Mouse (Mus musculus) c-Kit-positive CD71-positive TER-119-positive erythroid progenitor cells, embryonic 14.5 days (primary cell): ENCODE measurements at regions not wholly inside any gene's neighbourhood (a gene's known extent, or its start where the extent isn't known, plus 50 kb on each side); places are given as distances from the start of the nearest gene placed in this dataset.
A peak's percentile ranks its signal among the peaks of the same experiment; 100 is the strongest.
"Not testable (repeated sequence)": the region's sequence is repeated elsewhere in the genome, so short reads cannot be mapped to it uniquely, and the experiment has no call there.

Experiments used
- DNase-seq: peaks from one replicate; pipeline ENCODE4 v3.0.0-alpha.2; 2013; ENCODE audit warnings: low spot score

DNA sequence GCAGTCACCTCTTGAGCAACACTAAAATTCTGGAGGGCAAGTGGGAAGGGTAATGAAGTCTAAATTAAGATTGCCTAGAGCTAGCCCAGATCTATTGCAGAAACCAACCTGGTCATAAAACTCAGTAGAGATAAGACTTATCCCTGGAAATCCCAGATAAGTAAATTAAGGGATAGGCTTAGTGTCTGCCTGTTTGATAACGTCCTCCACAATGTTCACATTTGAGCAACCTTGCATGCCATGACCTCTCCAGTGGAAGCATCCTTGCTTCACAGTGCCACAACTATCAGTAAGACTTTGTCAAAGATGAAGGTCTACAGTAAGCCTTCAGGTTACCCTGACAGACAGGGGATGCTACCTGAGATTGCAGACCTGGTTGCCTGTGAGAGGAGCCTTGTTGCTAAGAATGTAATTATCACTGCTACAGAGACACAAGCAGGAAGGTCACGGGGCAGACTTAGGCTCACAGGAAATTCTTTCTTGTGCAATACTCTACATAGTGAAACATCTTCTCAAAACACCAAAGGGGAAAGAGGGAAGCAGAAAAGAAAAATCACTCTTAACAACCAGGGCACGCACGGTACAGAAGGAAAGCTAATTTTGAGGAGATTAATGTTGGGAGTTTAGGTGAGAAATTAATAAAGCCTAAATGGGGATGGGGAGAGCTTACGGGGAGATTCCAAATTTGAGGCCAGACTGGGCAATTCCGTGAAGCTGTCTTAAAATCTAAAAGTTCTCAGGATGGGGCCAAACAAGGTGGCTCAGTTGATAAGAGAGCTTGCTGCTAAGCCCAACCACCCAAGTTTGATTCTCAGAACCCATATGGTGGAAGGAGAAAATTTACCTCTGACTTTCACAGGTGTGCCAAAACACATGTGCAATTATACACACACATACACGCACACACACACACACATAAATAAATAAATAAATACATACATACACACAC, 56.9 kb upstream of the Prdm9 start:
- peak; percentile 56 for DNase-seq

DNA sequence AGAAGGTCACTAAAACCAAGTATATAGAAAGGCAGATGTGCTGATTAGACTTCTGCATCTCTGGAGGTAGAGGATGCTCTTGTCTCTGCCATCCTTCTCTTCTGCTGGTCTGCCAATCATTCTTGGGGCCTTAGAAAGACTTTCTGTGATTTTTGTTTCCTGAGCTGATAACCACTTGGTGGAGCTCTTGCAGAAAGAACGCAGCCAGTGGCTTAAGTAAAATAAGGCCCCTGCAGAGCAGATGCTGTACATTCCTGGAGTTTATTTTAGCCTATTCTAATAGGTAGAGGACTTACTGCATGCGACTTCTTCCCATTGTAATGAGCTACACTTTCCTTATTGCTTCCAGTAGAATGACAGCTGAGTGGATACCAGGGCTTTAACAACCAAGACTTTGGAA, 58.8 kb upstream of the Prdm9 start:
- no peak for DNase-seq

DNA sequence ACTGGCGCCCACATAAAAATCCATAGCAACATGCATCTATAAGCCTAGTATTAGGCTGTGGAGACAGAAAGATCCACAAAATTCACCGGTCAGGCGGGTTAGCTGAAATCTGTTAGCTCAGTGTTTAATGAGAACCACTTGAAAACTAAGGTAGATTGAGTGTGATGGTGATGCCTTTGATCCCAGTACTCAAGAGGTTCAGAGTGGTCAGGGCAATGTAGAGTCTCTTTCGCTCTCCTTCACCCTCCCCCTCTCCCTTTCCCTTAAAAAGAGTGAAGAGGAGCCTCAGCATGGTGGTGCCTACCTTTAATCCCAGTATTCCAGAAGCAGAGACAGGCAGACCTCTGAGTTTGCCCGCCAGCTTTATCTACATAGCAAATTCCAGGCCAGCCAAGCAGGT, 66.6 kb upstream of the Prdm9 start:
- no peak for DNase-seq

DNA sequence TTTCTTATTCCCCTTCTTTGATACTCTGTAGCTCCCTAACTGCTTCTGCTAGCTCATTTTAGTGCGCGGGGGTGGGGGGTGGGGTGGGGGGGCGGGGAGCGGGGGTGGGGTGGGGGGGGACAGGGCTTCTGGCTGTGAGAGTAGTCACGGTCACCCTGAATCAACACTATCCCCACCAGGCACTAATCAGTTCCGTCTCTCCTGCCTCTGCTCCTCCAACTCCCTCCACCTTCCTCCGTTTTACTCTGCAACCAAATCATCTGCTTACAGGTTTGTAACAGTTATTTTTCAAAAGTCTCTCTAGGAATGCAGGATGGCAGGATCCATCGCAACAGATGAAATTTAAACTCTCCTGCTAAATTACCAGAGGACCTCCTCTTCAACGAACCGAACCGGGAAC, 67.5 kb upstream of the Prdm9 start:
- no peak for DNase-seq

DNA sequence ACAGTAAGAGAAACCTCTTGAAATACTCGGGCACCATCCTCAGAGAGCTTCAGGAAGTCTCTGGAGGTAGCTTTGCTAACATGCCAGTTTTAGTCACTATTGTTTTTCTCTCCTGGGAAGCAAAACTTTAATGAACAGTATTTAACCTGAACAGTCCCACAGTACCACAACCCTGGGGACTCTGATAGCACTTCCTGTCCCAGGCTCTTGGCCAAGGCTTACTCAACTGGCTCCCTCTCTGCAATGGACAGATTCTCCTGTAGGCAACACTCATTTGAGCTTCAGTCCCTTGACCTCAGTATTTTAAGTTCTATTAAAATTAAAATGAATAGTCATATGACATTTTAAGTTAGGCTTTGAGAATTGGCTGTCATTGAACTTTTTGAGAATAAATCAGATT, 67.9 kb upstream of the Prdm9 start:
- no peak for DNase-seq

DNA sequence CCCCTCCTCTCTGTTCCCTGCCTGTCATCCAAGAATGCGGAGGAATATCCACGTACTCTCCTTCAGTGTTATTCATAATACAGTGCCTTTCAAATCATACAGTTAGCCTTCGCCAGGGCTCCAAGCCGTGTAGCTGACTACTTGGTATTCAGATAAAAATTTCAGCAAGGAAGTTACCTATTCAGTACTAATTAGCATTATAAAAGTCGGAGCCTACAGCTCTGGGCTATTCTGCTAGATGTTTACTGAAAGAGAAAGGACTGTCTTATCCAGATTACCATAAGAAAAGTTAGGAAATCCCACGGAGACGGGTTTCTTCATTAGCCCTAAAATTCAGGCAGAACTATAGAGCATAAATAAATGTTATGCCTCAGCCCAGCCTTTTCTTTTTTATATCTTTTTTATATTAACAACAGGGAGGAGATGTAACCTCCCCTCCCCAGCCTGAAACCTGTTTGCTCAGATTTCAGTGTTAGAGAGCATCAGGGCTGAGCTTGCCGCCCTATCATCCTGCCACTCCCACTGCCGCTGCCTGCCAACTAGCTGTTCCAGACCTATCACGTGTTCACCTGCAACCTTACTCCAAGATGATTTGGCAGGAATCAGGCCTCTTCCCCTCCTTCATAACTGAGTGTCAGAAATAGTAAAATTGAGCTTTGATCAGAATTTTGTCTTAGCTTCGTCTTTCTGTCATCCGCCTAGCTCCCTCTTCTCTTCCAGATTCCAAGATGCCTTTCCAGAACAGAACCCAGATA, 65.5 kb upstream of the Chd1 start:
- not testable (repeated sequence) for DNase-seq

DNA sequence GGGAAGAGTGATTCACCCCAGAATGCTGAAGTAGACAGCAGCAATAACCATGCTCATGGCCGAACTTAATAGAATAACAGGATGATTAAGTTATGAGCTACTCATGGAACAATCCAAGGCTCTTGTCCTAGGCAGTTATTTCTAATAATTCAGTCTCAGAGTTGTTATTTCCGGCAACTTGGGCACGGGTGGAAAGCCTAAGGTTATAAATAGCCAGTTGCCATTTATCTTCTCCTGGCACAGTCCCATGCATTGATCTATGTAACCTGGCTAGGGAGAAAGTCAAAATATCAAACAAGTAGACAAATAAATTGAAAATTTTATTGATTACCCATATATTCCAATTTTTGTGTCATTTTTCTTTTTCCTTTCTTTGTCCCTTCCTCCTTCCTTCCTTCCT, 64.0 kb upstream of the Chd1 start:
- no peak for DNase-seq

DNA sequence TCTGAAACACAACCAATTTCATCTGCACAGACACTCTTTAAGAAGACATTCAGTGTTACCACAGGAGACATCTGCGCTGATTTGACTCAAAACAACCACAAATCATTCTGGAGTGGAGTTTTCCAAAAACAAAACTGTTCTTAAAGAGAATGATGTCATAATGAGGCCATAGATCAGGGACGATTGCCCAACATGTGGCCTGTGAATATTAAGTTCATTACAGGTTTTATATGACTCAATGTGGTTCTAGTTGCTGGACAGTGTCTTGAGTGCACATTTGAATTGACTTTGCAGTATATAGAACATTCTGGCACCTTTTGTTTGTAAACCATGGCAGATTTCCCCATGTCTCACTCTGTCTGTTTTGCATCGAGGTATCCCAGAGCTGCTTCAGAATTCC, 63.0 kb upstream of the Chd1 start:
- DNase-seq = no peak

DNA sequence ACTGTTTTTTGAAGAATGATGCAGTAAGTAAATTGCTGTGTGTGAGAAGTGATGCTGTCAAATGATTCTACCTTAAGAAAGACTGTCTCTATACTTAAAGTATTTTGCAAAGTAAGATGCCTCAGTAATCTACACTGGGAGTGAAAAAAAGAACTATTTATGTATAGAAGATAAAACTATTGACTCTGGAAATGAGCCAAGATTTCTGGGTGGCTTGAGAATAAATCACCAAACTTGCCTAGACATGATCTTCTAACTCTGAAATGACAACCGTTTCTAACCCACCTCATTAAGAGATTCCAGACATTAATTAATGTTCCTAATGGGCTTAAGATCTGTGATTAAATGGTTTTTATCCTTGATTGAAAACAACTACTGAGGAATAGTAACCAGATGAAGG, 58.0 kb upstream of the Chd1 start:
- no peak for DNase-seq

DNA sequence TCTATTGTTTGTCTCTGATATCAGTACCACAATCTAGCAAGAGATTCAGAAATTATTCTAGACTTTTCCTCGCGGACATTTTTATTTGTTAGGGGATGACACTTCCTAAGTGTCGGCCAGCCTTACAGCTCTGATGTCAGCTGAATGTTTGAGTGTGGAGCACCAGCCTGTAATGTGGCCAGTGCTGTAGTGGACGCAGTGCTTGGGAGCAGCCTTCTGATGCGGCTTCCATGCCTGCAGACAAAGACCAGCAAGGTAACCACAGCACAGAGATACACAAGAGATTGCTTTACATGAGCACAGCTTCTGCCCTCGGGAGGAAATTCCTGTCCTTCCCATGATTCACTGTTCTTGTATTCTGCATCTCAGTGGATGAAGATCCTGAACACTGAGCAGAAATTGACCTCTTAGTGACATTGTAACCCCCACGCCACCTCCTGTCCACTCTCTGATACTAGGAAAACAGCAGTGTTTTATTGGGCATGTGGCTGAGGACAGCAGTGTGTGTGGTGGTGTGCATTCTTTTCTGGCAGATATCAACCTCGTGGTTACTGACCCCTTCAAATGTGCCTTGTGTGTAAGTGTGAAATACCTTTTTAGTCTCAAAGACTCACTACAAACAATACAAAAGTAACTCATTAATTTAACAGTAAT, 54.6 kb upstream of the Chd1 start:
- no peak for DNase-seq

DNA sequence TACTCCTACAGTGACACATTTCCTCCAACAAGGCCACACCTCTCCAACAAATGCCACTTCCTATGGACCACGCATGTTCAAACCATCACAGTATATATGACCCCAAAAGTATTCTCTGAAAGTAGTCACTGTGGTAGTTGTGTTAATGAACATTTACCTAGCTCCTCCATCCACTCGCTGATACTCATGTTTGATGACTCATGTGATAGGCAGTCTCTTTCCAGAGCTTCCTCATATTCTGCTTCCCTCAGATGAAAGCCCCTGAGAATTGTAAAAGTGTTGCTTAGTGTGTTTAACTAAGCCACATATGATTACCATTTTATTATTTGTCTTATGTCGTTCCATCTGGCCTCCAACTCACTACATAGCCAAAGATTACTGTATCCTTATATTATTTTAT, 52.9 kb upstream of the Chd1 start:
- no peak for DNase-seq
